Mouse (Mus musculus): ENCODE measurements around the gene Fancg.
A peak's percentile ranks its signal among the peaks of the same experiment; 100 is the strongest.

- no peak for TF ChIP-seq USF1 (IDR thresholded peaks at IDR 0.05; ENCODE audit: low read depth, low read length)
- peak; percentile 34; the same call in 1 of the 2 replicates for TF ChIP-seq HCFC1 (IDR thresholded peaks at IDR 0.05; ENCODE audit: low read depth, low read length)
- no peak for TF ChIP-seq CHD2 (IDR thresholded peaks at IDR 0.05; ENCODE audit: low read length)
- TF ChIP-seq MYC (IDR thresholded peaks at IDR 0.05; ENCODE audit: low read depth, low read length), result no peak
- TF ChIP-seq RCOR1 (IDR thresholded peaks at IDR 0.05; ENCODE audit: low read depth, low read length), result no peak
- no peak for TF ChIP-seq MAFK (IDR thresholded peaks at IDR 0.05; ENCODE audit: borderline replicate concordance, low read depth, low read length)
- TF ChIP-seq CTCF (IDR thresholded peaks at IDR 0.05 in 2 of 3, conservative IDR thresholded peaks at IDR 0.05 in 1 of 3; ENCODE audit: control insufficient read depth in 1 of 3, insufficient read depth in 1 of 3, low read depth in 2 of 3, low read length in 3 of 3, poor library complexity in 1 of 3, severe bottlenecking in 1 of 3), result no peak
- peak; percentile 51 to 80; a peak in 3 of 4 replicates for TF ChIP-seq POLR2A (IDR thresholded peaks at IDR 0.05; ENCODE audit: control insufficient read depth in 1 of 2, insufficient read depth in 1 of 2, low read depth in 1 of 2, low read length in 2 of 2, poor library complexity in 1 of 2)
- TF ChIP-seq ZC3H11A (IDR thresholded peaks at IDR 0.05; ENCODE audit: low read depth, low read length), result no peak
- TF ChIP-seq TAL1 (IDR thresholded peaks at IDR 0.05; ENCODE audit: low read length), result no peak
- no peak; the same call in 1 of the 2 replicates for TF ChIP-seq KAT2A (conservative IDR thresholded peaks at IDR 0.05; ENCODE audit: low read depth, low read length)
- peak; percentile 60; the same call in 1 of the 2 replicates for TF ChIP-seq POLR2AphosphoS2 (IDR thresholded peaks at IDR 0.05; ENCODE audit: low read length)
Observed at GRCm38 (mm10) chr4:43058753-43059654, 48.7 kb upstream of the Fancg start, which contains the start of gene Unc13b.
